Comparison of ENCODE assay signal across 20 mouse cellular contexts in the genomic region with DNA sequence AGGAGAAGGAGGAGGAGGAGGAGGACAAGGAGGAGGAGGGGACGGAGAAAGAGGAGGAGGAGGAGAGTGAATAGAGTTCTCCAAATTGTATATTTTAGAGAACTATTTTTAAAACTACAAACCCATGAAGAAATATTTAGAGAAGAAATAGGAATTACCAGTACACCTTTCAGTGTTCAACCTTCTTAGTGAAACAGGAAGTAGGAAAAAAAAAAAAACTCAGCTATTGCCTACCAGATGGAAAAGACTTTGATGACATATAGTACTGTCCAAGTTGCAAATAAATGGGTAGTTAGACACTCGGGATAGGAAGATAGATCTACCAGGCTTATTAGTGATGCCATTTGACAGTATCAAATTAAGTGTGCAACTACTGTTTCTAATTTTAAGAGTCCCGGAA. TPM values are rescaled to one million over a fixed set of nuclear protein-coding genes. Genes with fewer than 3 reads are reported as not detected.
DNase-seq lines count a peak whose midpoint lies in the region; ATAC-seq and TF ChIP-seq lines count a peak whose summit lies in the region.
"Had no signal": no experiment of that assay in that cellular context is flagged by ENCODE, and none has a peak within 500 bp of the region (broad histone marks: within the 10 kb centered on the region; RNA-seq: fewer than 3 reads in every experiment).

No protein-coding gene starts in this region.

- H3K9me3 ChIP-seq in CH12.LX (replicated peaks; ENCODE audit: low read length), result no peaks in the 10 kb centered on the region
- H3K9me3 ChIP-seq in limb, embryonic 10.5 days (replicated peaks), result no peaks in the 10 kb centered on the region
- no peaks in the 10 kb centered on the region for H3K9me3 ChIP-seq in forebrain, embryonic 16.5 days (ENCODE audit: control insufficient read depth, low read length)

- WGBS in limb, embryonic 10.5 days, result 85% methylated on average over 3 of the region's 3 CpGs
- 89% methylated on average over 3 of the region's 3 CpGs for WGBS in forebrain, embryonic 16.5 days

- no peaks in the 10 kb centered on the region for H3K36me3 ChIP-seq in CH12.LX (replicated peaks in 1 of 2; ENCODE audit: control insufficient read depth in 1 of 2, insufficient read depth in 1 of 2, low read length in 1 of 2)
- H3K36me3 ChIP-seq in limb, embryonic 10.5 days, result no peaks in the 10 kb centered on the region
- no peaks in the 10 kb centered on the region for H3K36me3 ChIP-seq in forebrain, embryonic 16.5 days (ENCODE audit: control insufficient read depth, insufficient read depth)
- H3K36me3 ChIP-seq: G1E had no signal

- TF ChIP-seq CTCF in CH12.LX (conservative IDR thresholded peaks at IDR 0.05 in 1 of 2, IDR thresholded peaks at IDR 0.05 in 1 of 2; ENCODE audit: low read depth in 2 of 2, low read length in 2 of 2), result no peak

- TF ChIP-seq EP300 in CH12.LX (IDR thresholded peaks at IDR 0.05; ENCODE audit: low read length), result peak; percentile 64; the same call in 1 of the 2 replicates

- no peak overlapping the region for H3K9ac ChIP-seq in CH12.LX (ENCODE audit: insufficient read depth, low read depth)
- H3K9ac ChIP-seq in forebrain, embryonic 16.5 days (replicated peaks; ENCODE audit: low read depth, low read length), result no peak overlapping the region

- no peak for DNase-seq in CH12.LX (ENCODE audit: extremely low read depth)
- no peak for DNase-seq in limb, embryonic 10.5 days (ENCODE audit: low spot score)
- no peak for DNase-seq in thymus, postnatal 0 days (ENCODE audit: low spot score)
- DNase-seq: adrenal gland, adult 2 months; adrenal gland, adult 8-10 months; adrenal gland, postnatal 10 days; adrenal gland, postnatal 14 days; adrenal gland, postnatal 25 days; adrenal gland, postnatal 36 days; B cell, adult 2 months; cerebellum, adult 11 months; cerebellum, adult 11-12 months; cerebellum, adult 18-20 months; cerebellum, adult 2 months had no signal

- no peaks in the 10 kb centered on the region for H3K79me2 ChIP-seq in CH12.LX (replicated peaks; ENCODE audit: control insufficient read depth, extremely low read depth, insufficient read depth, poor library complexity, severe bottlenecking)

- H3K27me3 ChIP-seq in CH12.LX (replicated peaks), result no peaks in the 10 kb centered on the region
- no peaks in the 10 kb centered on the region for H3K27me3 ChIP-seq in limb, embryonic 10.5 days (ENCODE audit: low read depth, poor library complexity, severe bottlenecking)
- no peaks in the 10 kb centered on the region for H3K27me3 ChIP-seq in forebrain, embryonic 16.5 days (replicated peaks; ENCODE audit: control insufficient read depth, insufficient read depth, low read length)
- H3K27me3 ChIP-seq: Patski had no signal

- no peak for TF ChIP-seq RAD21 in CH12.LX (IDR thresholded peaks at IDR 0.05; ENCODE audit: low read depth, low read length)

- peak overlapping the region; percentile 71 for H3K4me2 ChIP-seq in CH12.LX (ENCODE audit: insufficient read depth, low read depth, poor library complexity, severe bottlenecking)
- H3K4me2 ChIP-seq in forebrain, embryonic 16.5 days (ENCODE audit: low read length), result no peak overlapping the region

- 0 out of 2 replicates have a peak overlapping the region, but pooled peaks have one; percentile 41 for H3K27ac ChIP-seq in CH12.LX (ENCODE audit: insufficient read depth, low read depth)
- no peak overlapping the region for H3K27ac ChIP-seq in limb, embryonic 10.5 days
- no peak overlapping the region for H3K27ac ChIP-seq in forebrain, embryonic 16.5 days (ENCODE audit: low read length)

- dilution Hi-C loops in CH12.LX (cut with MboI; ENCODE audit: extremely low pct_ligation_motif_present, extremely low pct_unique_long_range_greater_than_20kb, low sequenced_read_pairs), result no loop called here

- in situ Hi-C loops in CH12.LX (cut with MboI; ENCODE audit: low pct_ligation_motif_present, low pct_unique_long_range_greater_than_20kb, low sequenced_read_pairs), result no loop called here

- peak; percentile 18; the same call in 1 of the 2 replicates for ATAC-seq in granulocyte monocyte progenitor cell, adult 5-6 weeks (replicated peaks; ENCODE audit: poor library complexity, severe bottlenecking)
- peak; percentile 31; the same call in 1 of the 2 replicates for ATAC-seq in megakaryocyte, adult 5-6 weeks (ENCODE audit: poor library complexity, severe bottlenecking)
- no peak for ATAC-seq in forebrain, embryonic 16.5 days
- ATAC-seq: Patski had no signal

- no peak for TF ChIP-seq POLR2A in CH12.LX (IDR thresholded peaks at IDR 0.05; ENCODE audit: low read depth, low read length)

- no peak overlapping the region for H3K4me3 ChIP-seq in CH12.LX (replicated peaks in 1 of 3; ENCODE audit: low read depth in 2 of 3, low read length in 2 of 3, poor library complexity in 1 of 3)
- no peak overlapping the region for H3K4me3 ChIP-seq in limb, embryonic 10.5 days
- no peak overlapping the region for H3K4me3 ChIP-seq in forebrain, embryonic 16.5 days (replicated peaks; ENCODE audit: low read length)

- peaks cover 21 to 49% of the 10 kb centered on the region in 2 experiments for H3K4me1 ChIP-seq in CH12.LX (ENCODE audit: control insufficient read depth in 1 of 2, insufficient read depth in 2 of 2)
- H3K4me1 ChIP-seq in limb, embryonic 10.5 days, result peaks cover 7% of the 10 kb centered on the region; the same call in 1 of the 2 replicates
- no peaks in the 10 kb centered on the region for H3K4me1 ChIP-seq in forebrain, embryonic 16.5 days (replicated peaks; ENCODE audit: control insufficient read depth, insufficient read depth, low read length)

TF ChIP-seq in CH12.LX, 34 proteins besides CTCF, POLR2A, EP300 and RAD21:
- TF ChIP-seq ELF1 (IDR thresholded peaks at IDR 0.05; ENCODE audit: low read depth, low read length) (no peak), ZNF384 (IDR thresholded peaks at IDR 0.05; ENCODE audit: low read depth, low read length) (peak; percentile 91), ETS1 (conservative IDR thresholded peaks at IDR 0.05; ENCODE audit: low read depth, low read length) (no peak), IRF4 (IDR thresholded peaks at IDR 0.05; ENCODE audit: low read depth, low read length) (peak; percentile 45; the same call in 1 of the 2 replicates)

RNA-seq across cellular contexts. Expression of gene Cytip, which starts 27.7 kb away (rescaled TPM):
- 61.3 TPM in 2 replicates for total RNA-seq in CH12.LX (2012; rRNA removed)
- total RNA-seq in CH12.LX (2014; rRNA removed), result 55.9 and 73.4 TPM in 2 replicates
- 40.2 and 43.1 TPM in 2 replicates for polyA plus RNA-seq in CH12.LX (2012; ENCODE audit: insufficient read length, low read depth)
- total RNA-seq in granulocyte monocyte progenitor cell, adult 5-6 weeks (2014; fragmentation: Nextera tagmentation), result 7.4 and 15.5 TPM in 2 replicates
- 27.2 and 47.7 TPM in 2 replicates for total RNA-seq in granulocyte monocyte progenitor cell, adult 5-6 weeks (2017)
- 125 and 144 TPM in 2 replicates for total RNA-seq in megakaryocyte, adult 5-6 weeks (2015)
- total RNA-seq in megakaryocyte, adult 5-6 weeks (2017), result 285 and 325 TPM in 2 replicates
- polyA plus RNA-seq in limb, embryonic 10.5 days (2016; fragmentation: Nextera tagmentation; extraction: Ambion mirVana), result 0.23 and 0.26 TPM in 2 replicates
- 117 and 125 TPM in 2 replicates for polyA plus RNA-seq in thymus, postnatal 0 days (2015; fragmentation: Nextera tagmentation; extraction: Ambion mirVana)
- polyA plus RNA-seq in forebrain, embryonic 16.5 days (2015; fragmentation: Nextera tagmentation; extraction: Ambion mirVana), result 0.11 and 0.12 TPM in 2 replicates
- total RNA-seq: MEL had no signal
- polyA plus RNA-seq: G1E had no signal

Comparison
In these comparisons a context has a peak if more than half of its experiments do, and no peak if none do; other contexts are left out.
1. RNA of gene Cytip, which starts 27.7 kb away (polyA plus RNA-seq): 117 to 125 TPM in thymus, postnatal 0 days and 40.2 to 43.1 TPM in CH12.LX; 0.23 to 0.26 TPM in limb, embryonic 10.5 days and 0.11 to 0.12 TPM in forebrain, embryonic 16.5 days; every median in the first group is over 10 times any median in the second.